Mouse (Mus musculus) myocyte (in vitro differentiated cells): ENCODE measurements around the gene Gm6880.

Source experiments
- E2F4 ChIP-seq: IDR thresholded peaks from one replicate; pipeline ENCODE4 v1.6.1; 2011; ENCODE audit warnings: mild to moderate bottlenecking, control low read depth, moderate library complexity; ENCODE audit not compliant: insufficient read depth
- MAX ChIP-seq: IDR thresholded peaks from one replicate; pipeline ENCODE4 v1.6.1; 2011; ENCODE audit warnings: low read depth, mild to moderate bottlenecking, control low read depth
- POLR2A ChIP-seq: IDR thresholded peaks from one replicate; pipeline ENCODE4 v1.6.1; 2011; ENCODE audit warnings: low read depth, mild to moderate bottlenecking, control low read depth, moderate library complexity; ENCODE audit not compliant: insufficient read length

DNA sequence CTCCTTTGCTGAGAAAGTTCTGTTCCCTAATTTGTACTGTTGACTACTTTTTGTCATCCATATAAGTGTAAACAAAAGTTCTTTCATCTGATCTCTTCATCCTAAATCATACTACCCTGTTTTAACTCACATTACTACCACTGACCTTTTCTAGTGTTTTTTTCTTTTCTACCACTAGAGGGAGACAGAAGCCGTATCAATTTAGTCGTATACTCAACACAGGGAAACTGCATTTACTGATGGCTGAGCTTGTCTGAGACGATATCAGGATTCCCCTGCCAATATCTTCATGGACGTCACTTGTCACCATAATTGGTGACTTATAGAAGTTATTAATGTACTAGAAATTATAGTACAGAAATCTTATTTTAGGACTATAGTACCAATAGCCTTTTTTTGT lies 28.4 kb downstream of the Gm6880 start:
- TF ChIP-seq POLR2A (no peak), E2F4 (no peak), MAX (no peak)
